Mouse (Mus musculus) right cerebral cortex, adult 18-20 months (tissue): Measurements from ENCODE around the gene Gm5141.
"Not testable (repeated sequence)": the region's sequence is repeated elsewhere in the genome, so short reads cannot be mapped to it uniquely, and the experiment has no call there.

Experiments
- DNase-seq: peaks from one replicate; pipeline ENCODE4 v3.0.0; 2022; ENCODE audit warnings: mixed read lengths

Gm5141 gene

GRCm38 (mm10) chr13:62785199-62786134, at the start of gene Gm5141:
Gene Gm5141, minus strand, starts transcription at chr13:62785808.
- peak; percentile 56 for DNase-seq

DNA sequence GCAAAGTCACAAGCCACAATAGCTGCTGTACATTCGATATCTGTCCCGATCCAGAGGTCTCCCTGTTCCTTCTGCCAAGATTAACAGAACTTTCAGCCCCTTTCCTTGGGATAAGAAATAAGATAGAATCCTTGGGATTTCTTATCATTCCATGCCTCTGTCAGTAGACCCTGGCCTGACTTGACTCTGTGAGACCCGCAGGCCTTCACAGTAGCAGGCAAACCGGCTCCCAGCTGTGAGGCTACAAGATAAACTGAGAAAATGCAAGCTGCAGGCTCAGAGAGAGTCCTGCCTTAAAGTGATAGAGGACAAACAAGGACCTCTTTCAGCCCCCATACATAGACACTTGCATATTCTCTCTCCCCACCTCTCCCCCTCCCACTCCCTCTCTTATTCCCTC, 47.7 kb upstream of the Gm5141 start:
- DNase-seq = no peak

GRCm38 (mm10) chr13:62832239-62832638, 46.6 kb upstream of the Gm5141 start:
- no peak for DNase-seq

GRCm38 (mm10) chr13:62815705-62816104, 30.1 kb upstream of the Gm5141 start:
- not testable (repeated sequence) for DNase-seq

- no peak for DNase-seq
Observed at GRCm38 (mm10) chr13:62812713-62813112, 27.1 kb upstream of the Gm5141 start.

- DNase-seq = not testable (repeated sequence)
Observed at GRCm38 (mm10) chr13:62807981-62808380, 22.4 kb upstream of the Gm5141 start.

- not testable (repeated sequence) for DNase-seq
Observed at GRCm38 (mm10) chr13:62786135-62786493, 506 bp upstream of the Gm5141 start.

GRCm38 (mm10) chr13:62763806-62764205, 21.8 kb downstream of the Gm5141 start:
- DNase-seq = peak; percentile 37

- peak; percentile 40 for DNase-seq
Observed at GRCm38 (mm10) chr13:62760432-62761415, 24.9 kb downstream of the Gm5141 start, which contains the start of gene Platr25. Gene Platr25, minus strand, starts transcription at chr13:62760709.

- no peak for DNase-seq
Observed at GRCm38 (mm10) chr13:62733322-62733721, 52.3 kb downstream of the Gm5141 start.
